Mouse (Mus musculus) limb, embryonic 10.5 days (tissue): ENCODE measurements around the gene Ptch2. TPM values are rescaled to one million over a fixed set of nuclear protein-coding genes. Genes with fewer than 3 reads are reported as not detected.

Experiments
- DNase-seq: peaks from one replicate; pipeline ENCODE4 v3.0.0-alpha.2; 2017; ENCODE audit warnings: low spot score
- H3K27ac ChIP-seq: fragments of 300-500 bp; sonication (generic); 2 replicates; pipeline ENCODE4 v1.5.1; 2016; ENCODE audit warnings: mild to moderate bottlenecking
- H3K27me3 ChIP-seq: fragments of 300-500 bp; sonication (generic); 2 replicates; pipeline ENCODE4 v1.6.1; 2016; ENCODE audit warnings: low read depth, mild to moderate bottlenecking; ENCODE audit not compliant: poor library complexity, severe bottlenecking
- H3K36me3 ChIP-seq: fragments of 300-500 bp; sonication (generic); 2 replicates; pipeline ENCODE4 v1.6.1; 2016; ENCODE audit warnings: mild to moderate bottlenecking, moderate library complexity
- H3K4me1 ChIP-seq: fragments of 300-500 bp; sonication (generic); 2 replicates; pipeline ENCODE4 v1.6.1; 2016
- H3K4me3 ChIP-seq: fragments of 300-500 bp; sonication (generic); 2 replicates; pipeline ENCODE4 v1.5.1; 2016; ENCODE audit warnings: mild to moderate bottlenecking, moderate library complexity
- H3K9me3 ChIP-seq: fragments of 300-500 bp; sonication (generic); replicated peaks from 2 replicates; pipeline ENCODE4 v1.6.1; 2016; ENCODE audit warnings: mild to moderate bottlenecking
- WGBS: fragments of 180-500 bp; shearing (Covaris S2); methylation state at CpG from one replicate; pipeline ENCODE4 v1.1.7; 2016; 5-methylcytosine and 5-hydroxymethylcytosine counted together
- polyA plus RNA-seq: library from polyadenylated mRNA; unstranded; fragments of >200 nt; fragmentation: Nextera tagmentation; extraction: Ambion mirVana; gene quantifications from 2 replicates; pipeline ENCODE4 v1.2.1, GENCODE M21; 2016

Ptch2 gene
- polyA plus RNA-seq, 1 experiment from 2014 or later: 8.4 TPM

- no peak for DNase-seq
- peaks cover 14% of the 10 kb centered on the region for H3K36me3 ChIP-seq
- WGBS: 74% methylated on average over 14 of the region's 14 CpGs
- no peak overlapping the region for H3K4me3 ChIP-seq
- H3K9me3 ChIP-seq: no peaks in the 10 kb centered on the region
- peak overlapping the region; percentile 78 for H3K27ac ChIP-seq
- H3K27me3 ChIP-seq: no peaks in the 10 kb centered on the region
- peaks cover 41% of the 10 kb centered on the region for H3K4me1 ChIP-seq
These were observed 28.9 kb downstream of the Ptch2 start for GRCm38 (mm10) chr4:117124518-117125347.

- Histone ChIP-seq H3K4me3 (peak within 1 kb of the TSS; percentile 4; the same call in 1 of the 2 replicates), H3K9me3 (no peaks in the 10 kb centered on the region), H3K36me3 (peaks cover 19% of the 10 kb centered on the region), H3K4me1 (peaks cover 37% of the 10 kb centered on the region), H3K27me3 (peaks cover 3% of the 10 kb centered on the region; the same call in 1 of the 2 replicates), H3K27ac (peak within 1 kb of the TSS; percentile 78)
- 35% methylated on average over 8 of the region's 8 CpGs for WGBS
- no peak for DNase-seq
These were observed 29.6 kb downstream of the Ptch2 start, which contains the start of gene Btbd19 for GRCm38 (mm10) chr4:117125348-117125909. TSS of gene Btbd19 (minus strand) at chr4:117125725.

GRCm38 (mm10) chr4:117125910-117126674 is 30.2 kb downstream of the Ptch2 start:
- Histone ChIP-seq H3K27ac (peak overlapping the region; percentile 78), H3K4me3 (peak overlapping the region; percentile 4; the same call in 1 of the 2 replicates), H3K27me3 (peaks cover 10% of the 10 kb centered on the region), H3K36me3 (peaks cover 26% of the 10 kb centered on the region), H3K9me3 (no peaks in the 10 kb centered on the region), H3K4me1 (peaks cover 33% of the 10 kb centered on the region)
- WGBS: 41% methylated on average over 15 of the region's 15 CpGs
- no peak for DNase-seq

DNA sequence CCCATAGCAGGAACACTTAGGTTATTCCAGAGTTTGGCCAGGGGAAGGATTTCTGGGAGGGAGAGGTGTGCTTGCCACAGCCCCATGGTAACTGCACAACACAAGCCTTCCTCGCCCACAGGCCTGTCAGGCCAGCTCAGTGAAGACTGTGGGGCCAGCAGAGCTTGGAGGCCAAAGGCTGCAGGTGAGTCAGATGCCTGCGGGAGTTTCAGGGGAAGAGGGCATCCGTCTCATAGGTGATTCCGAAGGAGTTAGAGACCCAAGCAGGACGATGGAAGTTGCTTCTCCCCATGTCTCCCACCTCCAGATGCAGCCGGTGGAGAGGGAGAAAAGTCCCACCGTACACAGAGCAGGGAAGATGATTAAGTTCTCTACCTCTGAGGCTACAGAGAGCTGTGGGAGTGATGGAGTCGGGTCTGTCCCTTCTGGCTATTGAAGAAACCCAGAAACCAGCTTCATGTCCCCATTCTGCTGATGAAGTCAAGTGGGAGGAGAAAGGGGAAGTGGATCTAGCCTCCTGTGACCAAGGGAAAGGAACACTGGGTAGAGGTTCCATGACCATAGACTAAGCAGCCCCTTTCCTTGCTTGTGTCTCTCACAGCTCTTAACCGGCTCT is 30.9 kb downstream of the Ptch2 start, which contains the start of gene Tctex1d4:
Gene Tctex1d4, plus strand, starts transcription at position 120 of the 616 bp plus-strand sequence.
- DNase-seq: no peak
- Histone ChIP-seq H3K27ac (peak within 1 kb of the TSS; percentile 78), H3K27me3 (peaks cover 17% of the 10 kb centered on the region), H3K4me1 (peaks cover 31% of the 10 kb centered on the region), H3K9me3 (no peaks in the 10 kb centered on the region), H3K4me3 (peak within 1 kb of the TSS; percentile 4; the same call in 1 of the 2 replicates), H3K36me3 (peaks cover 26% of the 10 kb centered on the region)
- WGBS: 86% methylated on average over 9 of the region's 9 CpGs

GRCm38 (mm10) chr4:117127991-117128686 is 32.3 kb downstream of the Ptch2 start:
- 89% methylated on average over 33 of the region's 33 CpGs for WGBS
- H3K27ac ChIP-seq: no peak overlapping the region
- H3K4me3 ChIP-seq: no peak overlapping the region
- peaks cover 26% of the 10 kb centered on the region for H3K36me3 ChIP-seq
- H3K27me3 ChIP-seq: peaks cover 30% of the 10 kb centered on the region
- no peak for DNase-seq
- H3K9me3 ChIP-seq: no peaks in the 10 kb centered on the region
- peaks cover 45% of the 10 kb centered on the region for H3K4me1 ChIP-seq

- H3K27me3 ChIP-seq: peaks cover 35% of the 10 kb centered on the region
- peaks cover 38% of the 10 kb centered on the region for H3K4me1 ChIP-seq
- WGBS: 70% methylated on average over 6 of the region's 6 CpGs
- no peak overlapping the region for H3K27ac ChIP-seq
- peaks cover 26% of the 10 kb centered on the region for H3K36me3 ChIP-seq
- H3K4me3 ChIP-seq: no peak overlapping the region
- H3K9me3 ChIP-seq: no peaks in the 10 kb centered on the region
- no peak for DNase-seq
These were observed 34.9 kb downstream of the Ptch2 start for GRCm38 (mm10) chr4:117130790-117131189.

DNA sequence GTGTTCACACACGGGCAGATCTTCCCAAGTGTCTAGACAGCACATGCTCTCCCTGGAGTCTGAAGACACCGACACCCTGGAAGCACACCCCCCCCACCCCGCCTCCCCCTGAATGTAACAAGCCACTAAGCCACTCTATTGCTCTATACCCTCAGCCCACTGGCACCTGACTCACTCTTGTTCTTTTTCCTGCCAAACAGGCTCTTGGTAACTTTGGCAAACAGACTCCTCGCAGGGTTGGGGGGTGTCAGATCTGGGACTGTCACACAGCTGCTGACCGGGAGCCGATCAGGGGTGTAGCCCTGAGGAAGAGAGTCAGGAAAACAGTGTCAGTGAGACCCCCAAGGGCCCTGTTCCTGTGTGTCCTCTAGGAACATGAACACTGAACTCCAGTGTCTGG is 35.3 kb downstream of the Ptch2 start:
- Histone ChIP-seq H3K4me3 (no peak overlapping the region), H3K27ac (no peak overlapping the region), H3K4me1 (peaks cover 38% of the 10 kb centered on the region), H3K36me3 (peaks cover 26% of the 10 kb centered on the region), H3K27me3 (peaks cover 35% of the 10 kb centered on the region), H3K9me3 (no peaks in the 10 kb centered on the region)
- 80% methylated on average over 6 of the region's 6 CpGs for WGBS
- no peak for DNase-seq

DNA sequence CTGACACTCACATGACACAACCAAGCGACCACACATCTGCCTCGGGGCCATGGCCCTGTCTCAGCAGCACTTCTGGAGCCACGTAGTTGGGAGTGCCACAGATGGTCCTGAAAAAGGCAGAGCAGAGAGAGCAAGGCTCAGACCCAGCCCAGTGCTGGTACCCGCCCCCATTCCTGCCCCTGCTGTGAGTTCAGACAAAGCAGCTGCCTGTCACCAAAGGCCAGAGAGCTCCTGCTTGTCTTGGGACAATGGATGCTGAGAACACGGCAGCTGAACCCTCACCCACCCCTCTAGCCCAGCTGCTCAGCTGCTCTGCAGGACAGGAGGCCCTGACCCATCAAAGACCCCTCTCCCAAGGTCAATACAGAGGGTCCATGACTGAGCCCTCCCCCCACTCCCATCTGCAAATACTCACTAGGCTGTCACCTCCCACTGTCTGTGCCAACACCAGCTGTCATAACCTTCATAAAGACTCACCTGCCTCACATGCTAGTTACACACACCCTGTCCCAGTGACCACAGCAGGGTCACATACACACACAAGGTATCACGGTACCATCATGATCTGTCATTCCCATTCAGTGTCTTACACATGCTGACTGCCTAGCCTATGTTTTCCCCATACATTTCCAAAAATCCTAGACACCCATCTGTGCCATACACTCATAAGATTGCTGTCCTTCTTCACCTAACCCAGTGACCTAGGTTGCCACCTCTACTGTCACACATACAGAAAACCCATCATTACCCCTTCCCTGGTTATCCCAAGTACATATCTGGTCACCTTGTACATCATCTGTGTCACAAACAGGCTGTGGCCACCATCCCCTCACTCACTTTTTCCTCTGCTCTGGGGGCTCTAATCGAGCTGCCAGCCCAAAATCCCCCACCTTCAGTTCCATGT is 36.3 kb downstream of the Ptch2 start:
- peaks cover 35% of the 10 kb centered on the region for H3K4me1 ChIP-seq

DNA sequence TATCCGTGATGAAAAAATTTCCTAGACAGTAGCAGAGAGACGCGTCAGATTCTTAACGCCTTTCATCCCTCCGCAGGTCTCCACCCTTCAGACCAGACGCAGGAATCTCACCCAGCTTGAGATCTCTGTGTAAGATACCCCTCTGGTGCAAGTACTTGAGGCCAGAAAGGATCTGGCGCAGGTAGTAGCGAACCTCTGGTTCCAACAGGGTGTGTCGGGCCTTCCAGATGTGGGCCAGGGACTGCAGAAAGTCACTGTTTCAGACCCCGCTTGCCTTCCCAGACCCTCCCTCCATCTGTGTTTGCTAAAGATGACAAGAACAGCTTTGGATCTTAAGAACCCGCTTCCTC is 36.9 kb downstream of the Ptch2 start:
- Histone ChIP-seq H3K9me3 (no peaks in the 10 kb centered on the region), H3K27me3 (peaks cover 35% of the 10 kb centered on the region), H3K4me3 (peak overlapping the region; percentile 69), H3K36me3 (peaks cover 26% of the 10 kb centered on the region), H3K27ac (no peak overlapping the region), H3K4me1 (peaks cover 35% of the 10 kb centered on the region)
- no peak for DNase-seq
- WGBS: 11% methylated on average over 11 of the region's 11 CpGs

More for the DNA sequence above, 36.3 kb downstream of the Ptch2 start:
- DNase-seq: no peak
- Histone ChIP-seq H3K27me3 (peaks cover 35% of the 10 kb centered on the region), H3K36me3 (peaks cover 26% of the 10 kb centered on the region), H3K9me3 (no peaks in the 10 kb centered on the region), H3K27ac (no peak overlapping the region), H3K4me3 (peak overlapping the region; percentile 69; the same call in 1 of the 2 replicates)
- 23% methylated on average over 7 of the region's 7 CpGs for WGBS

DNA sequence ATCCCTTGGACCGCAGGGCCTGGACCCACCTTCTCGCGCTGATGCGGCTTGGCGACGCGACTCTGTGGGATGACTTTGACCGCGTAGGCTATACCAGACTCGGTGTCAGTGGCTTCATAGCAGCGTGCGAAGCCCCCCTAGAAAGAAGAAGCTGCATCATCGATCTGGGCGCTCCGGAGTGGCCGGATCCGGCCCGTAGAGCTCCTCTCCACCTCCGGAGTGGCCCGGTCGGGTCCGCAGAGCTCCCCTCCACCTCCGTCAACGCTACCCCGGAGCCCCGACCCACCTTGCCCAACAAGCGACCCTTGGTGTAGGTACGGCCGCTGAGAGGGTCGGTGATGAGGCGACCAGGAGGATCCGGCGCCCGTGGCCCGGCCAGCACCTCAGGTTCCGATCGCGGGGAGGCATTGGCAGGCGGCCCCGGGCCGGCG is 37.5 kb downstream of the Ptch2 start:
- Histone ChIP-seq H3K4me3 (peak overlapping the region; percentile 69), H3K27me3 (peaks cover 35% of the 10 kb centered on the region), H3K4me1 (peaks cover 37% of the 10 kb centered on the region), H3K36me3 (peaks cover 21% of the 10 kb centered on the region), H3K9me3 (no peaks in the 10 kb centered on the region), H3K27ac (peak overlapping the region; percentile 76)
- WGBS: under 1% methylated on average over 42 of the region's 42 CpGs
- no peak for DNase-seq
